Mouse (Mus musculus) c-Kit-negative CD71-positive TER-119-positive erythroid progenitor cells, embryonic 14.5 days (primary cell): ENCODE data around the gene Tcta.
"Not testable (repeated sequence)": the region's sequence is repeated elsewhere in the genome, so short reads cannot be mapped to it uniquely, and the experiment has no call there.

Source experiments
- DNase-seq: peaks from one replicate; pipeline ENCODE4 v3.0.0-alpha.2; 2013; ENCODE audit warnings: low read depth, low spot score

The Tcta gene

DNA sequence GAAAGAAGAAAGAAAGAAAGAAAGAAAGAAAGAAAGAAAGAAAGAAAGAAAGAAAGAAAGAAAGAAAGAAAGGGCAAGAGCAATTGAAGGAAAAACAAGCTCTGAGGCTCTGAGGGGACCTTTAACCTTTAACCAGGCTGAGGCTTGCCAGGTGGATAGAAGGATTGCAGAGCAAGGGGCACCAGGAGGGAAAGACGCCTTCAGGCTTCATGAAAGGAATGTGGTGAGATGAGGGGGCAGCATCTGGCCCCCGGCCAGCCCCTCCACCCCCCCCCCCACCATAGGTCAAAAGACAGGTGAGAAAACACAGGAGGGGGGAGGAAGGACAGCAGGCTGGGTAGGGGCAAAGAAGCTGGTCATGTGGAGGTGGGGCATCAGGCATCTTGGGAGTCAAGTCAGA lies 34.0 kb downstream of the Tcta start:
- no peak for DNase-seq

- DNase-seq: not testable (repeated sequence)
Observed at GRCm38 (mm10) chr9:108268701-108269100, 37.3 kb downstream of the Tcta start.

- no peak for DNase-seq
Observed at GRCm38 (mm10) chr9:108267691-108268090, 38.3 kb downstream of the Tcta start.

DNA sequence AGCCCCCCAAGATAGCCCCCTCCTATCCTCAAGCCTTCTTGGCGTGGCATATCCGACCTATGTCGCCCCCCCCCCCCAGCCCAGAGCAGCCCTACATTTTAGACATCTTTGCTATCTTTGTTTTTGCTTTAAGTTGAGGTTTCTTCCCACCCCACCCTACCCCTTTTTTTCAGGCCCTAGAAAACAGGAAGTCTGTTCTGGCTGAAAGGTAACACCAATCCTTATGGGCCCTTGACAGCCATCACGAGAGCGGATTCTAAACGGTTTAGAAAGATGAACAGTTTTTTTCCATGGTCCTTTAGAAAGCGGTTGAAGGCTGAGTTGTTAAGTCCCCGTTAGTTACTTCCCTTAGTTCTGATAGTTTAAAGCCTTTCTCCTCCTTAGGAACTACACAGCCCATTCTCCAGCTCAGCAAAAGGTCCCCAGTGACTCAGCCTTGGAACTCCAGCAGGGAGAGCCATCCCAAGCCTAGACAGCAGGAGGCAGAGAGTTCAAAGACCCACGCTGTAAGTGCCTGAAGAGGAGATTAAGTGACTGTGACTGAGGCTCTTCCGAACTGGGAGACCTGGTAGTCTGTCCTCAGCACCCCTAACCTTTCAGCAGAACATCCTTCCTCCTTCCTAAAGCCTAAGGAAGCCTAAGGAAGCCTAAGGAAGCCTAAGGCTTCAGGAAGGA lies 39.6 kb downstream of the Tcta start:
- no peak for DNase-seq

DNA sequence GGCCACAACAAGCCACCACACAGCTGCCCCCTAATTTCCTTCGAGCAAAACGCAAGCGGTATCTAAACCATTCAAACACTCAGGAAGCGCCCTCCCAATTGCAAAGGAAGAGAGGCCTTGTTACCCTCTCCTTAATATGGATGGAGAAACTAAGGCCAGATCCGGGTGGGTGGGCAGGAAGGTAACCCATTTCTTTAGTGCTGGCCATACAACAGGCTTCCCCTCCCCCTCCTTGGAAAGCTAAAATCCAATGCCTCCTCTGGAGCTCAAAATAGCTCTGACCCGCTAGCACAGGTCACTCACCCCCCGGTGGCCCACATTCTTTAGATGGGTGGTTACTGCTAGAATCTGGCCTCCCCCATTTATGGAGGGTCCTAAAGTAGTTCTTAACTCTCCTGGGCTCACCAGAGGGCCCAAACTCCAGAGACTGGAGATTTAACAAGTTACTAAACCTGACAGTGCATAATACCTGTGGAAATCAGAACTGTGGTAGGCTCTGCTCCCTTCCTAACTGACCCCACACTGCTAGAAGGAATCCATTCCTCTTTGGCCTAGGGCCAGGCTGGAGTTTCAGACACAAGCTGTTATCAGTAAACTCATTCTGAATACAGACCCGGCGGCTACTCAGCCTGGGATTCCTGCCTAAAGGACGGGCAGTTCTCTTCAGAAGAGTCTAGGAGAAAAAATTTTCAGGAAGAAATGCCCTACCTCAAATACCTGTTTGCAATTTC lies 41.6 kb downstream of the Tcta start:
- DNase-seq: no peak

GRCm38 (mm10) chr9:108263690-108264190 lies 42.2 kb downstream of the Tcta start, which contains the start of gene Dag1:
Gene Dag1 (minus strand): TSS chr9:108263958.
- peak; percentile 90 for DNase-seq

- no peak for DNase-seq
Observed at GRCm38 (mm10) chr9:108263131-108263681, 42.8 kb downstream of the Tcta start.

DNA sequence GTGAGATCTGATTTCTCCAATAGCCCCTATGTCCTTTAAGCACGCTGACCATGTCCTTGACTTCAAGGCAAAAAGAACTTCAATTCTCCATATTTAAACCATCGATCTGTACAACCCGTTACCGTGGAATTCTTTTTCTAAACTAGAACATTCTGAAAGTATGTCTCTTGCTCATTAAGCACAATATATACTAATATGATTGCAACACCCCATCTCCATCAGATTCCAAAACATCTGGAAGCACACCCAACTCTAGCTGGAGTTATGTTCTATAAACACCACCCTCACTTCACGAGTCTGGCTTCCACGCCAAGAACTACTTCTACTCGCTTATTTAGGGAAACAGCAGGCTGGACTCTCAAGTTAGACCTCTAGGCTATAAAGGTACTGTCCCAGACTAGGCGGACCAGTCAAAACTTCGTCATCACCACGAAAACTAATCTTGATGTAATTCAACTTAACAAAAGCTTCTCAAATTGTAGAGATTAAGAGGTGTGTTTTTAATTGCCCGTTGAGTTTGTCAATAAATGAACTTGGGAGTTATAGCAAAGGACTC lies 43.4 kb downstream of the Tcta start:
- DNase-seq: no peak

- DNase-seq: no peak
Observed at GRCm38 (mm10) chr9:108261865-108262264, 44.1 kb downstream of the Tcta start.

GRCm38 (mm10) chr9:108260526-108260925 lies 45.4 kb downstream of the Tcta start:
- DNase-seq: no peak
